Mouse (Mus musculus) embryonic facial prominence, embryonic 12.5 days (tissue): Measurements from ENCODE around the gene Cdc14b. TPM values are rescaled to one million over a fixed set of nuclear protein-coding genes. Genes with fewer than 3 reads are reported as not detected.

Source experiments
- polyA plus RNA-seq: library from polyadenylated mRNA; unstranded; fragments of >200 nt; fragmentation: Nextera tagmentation; extraction: Ambion mirVana; gene quantifications from 2 replicates; pipeline ENCODE4 v1.2.1, GENCODE M21; 2016

Gene Cdc14b
- polyA plus RNA-seq, 1 experiment from 2014 or later, result 27.8 TPM

Other genes starting within 250 kb of the Cdc14b start
- not detected in 2 replicates for gene Hsd17b3, start 186.1 kb downstream of the Cdc14b start, polyA plus RNA-seq
- 5.4 and 6.0 TPM in 2 replicates for gene Slc35d2, start 145.9 kb downstream of the Cdc14b start, polyA plus RNA-seq
- gene Zfp367, start 122.1 kb downstream of the Cdc14b start, polyA plus RNA-seq, result 18.7 and 19.1 TPM in 2 replicates
- 37.1 and 37.2 TPM in 2 replicates for gene Habp4, start 113.5 kb downstream of the Cdc14b start, polyA plus RNA-seq
- 35.1 and 37.8 TPM in 2 replicates for gene Aaed1, start 37.4 kb upstream of the Cdc14b start, polyA plus RNA-seq
- 153 and 157 TPM in 2 replicates for gene Ctsl, start 95.6 kb upstream of the Cdc14b start, polyA plus RNA-seq
- 11.3 and 13.0 TPM in 2 replicates for gene Cdk20, start 157.0 kb upstream of the Cdc14b start, polyA plus RNA-seq
- gene Fam240b, start 222.5 kb upstream of the Cdc14b start, polyA plus RNA-seq, result not detected in 2 replicates